Mouse (Mus musculus) adrenal gland, postnatal 10 days (tissue): ENCODE results near the gene Dnah11. TPM values are rescaled to one million over a fixed set of nuclear protein-coding genes. Genes with fewer than 3 reads are reported as not detected.

ENCODE experiments used
- DNase-seq: peaks from one replicate; pipeline ENCODE4 v3.0.0; 2021; ENCODE audit warnings: mixed read lengths
- long read RNA-seq, 2 experiments: library from polyadenylated mRNA; stranded (forward); transcript quantifications; one replicate each; pipeline ENCODE4 v2.0.0; 2021
- total RNA-seq, 2 experiments: library from RNA; stranded (reverse); gene quantifications; 2 replicates each; pipeline ENCODE4 v1.2.3; 2021

Dnah11 gene
- under 1 TPM; 0.12 to 0.15 TPM for total RNA-seq
- long read RNA-seq, experiment 1: 0 reads
- long read RNA-seq, experiment 2: 0 reads

GRCm38 (mm10) chr12:118198386-118199093 lies at the start of gene Dnah11:
Gene Dnah11 (minus strand): TSS chr12:118199043.
- DNase-seq: peak; percentile 88

DNA sequence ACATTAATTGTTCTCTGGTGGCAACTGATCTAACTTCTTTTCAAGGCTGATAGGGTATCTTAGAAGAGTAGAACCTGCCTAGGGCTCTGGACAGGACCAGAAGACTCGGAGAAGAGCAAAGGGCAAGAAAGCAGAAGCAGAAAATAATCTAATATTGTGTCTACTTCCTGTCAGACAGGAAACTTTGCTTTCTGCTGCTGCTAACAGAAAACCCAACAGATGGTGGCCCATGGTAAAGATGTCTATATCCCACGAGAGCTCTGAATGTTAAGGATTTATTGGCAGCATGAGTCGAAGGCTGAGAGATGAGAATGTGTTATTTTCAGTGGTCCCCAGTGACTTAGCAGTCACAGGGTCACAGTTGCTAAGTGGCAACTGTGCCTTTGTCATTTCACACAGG lies 22.3 kb upstream of the Dnah11 start:
- DNase-seq: no peak

DNA sequence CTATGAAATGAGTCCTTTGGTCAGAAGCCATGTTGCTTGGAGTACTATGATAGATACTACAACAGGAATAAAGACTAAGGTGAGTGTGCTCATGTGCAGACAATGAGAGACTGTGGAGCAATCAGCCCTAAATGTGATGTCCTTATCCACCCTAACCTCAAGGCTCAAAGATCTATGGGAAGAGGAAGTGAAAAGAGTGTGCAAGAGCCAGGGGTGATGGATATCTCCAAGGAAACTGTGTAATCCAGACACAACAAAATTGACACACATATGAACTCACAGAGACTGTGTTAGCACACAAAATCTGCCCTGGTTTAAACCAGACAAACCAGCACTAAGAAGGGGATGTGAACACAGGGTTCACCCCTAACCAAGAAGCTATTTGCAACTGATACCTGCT lies 21.2 kb upstream of the Dnah11 start:
- no peak for DNase-seq

- no peak for DNase-seq
Measured at GRCm38 (mm10) chr12:118212163-118212562, 13.3 kb upstream of the Dnah11 start.

DNA sequence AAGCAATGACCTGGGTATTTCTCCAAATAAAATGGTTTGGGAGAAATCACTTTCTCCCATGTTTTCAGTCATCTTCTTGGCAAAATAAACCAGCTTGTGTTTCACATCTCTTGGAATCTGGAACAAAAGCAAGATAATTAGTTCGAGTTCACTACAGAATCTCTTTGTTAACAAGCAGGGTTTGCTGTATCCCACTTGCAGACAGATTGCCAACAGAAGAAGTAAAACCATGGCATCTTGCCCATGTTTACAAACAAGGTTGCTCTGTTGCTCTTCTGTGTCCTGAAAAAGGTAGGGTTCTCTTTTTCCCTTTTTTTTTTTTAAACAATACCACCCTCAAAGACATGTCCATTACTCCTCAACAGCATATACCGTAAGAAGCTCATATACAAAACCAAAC lies 2.3 kb downstream of the Dnah11 start:
- no peak for DNase-seq

GRCm38 (mm10) chr12:118189535-118189934 lies 9.3 kb downstream of the Dnah11 start:
- no peak for DNase-seq

DNA sequence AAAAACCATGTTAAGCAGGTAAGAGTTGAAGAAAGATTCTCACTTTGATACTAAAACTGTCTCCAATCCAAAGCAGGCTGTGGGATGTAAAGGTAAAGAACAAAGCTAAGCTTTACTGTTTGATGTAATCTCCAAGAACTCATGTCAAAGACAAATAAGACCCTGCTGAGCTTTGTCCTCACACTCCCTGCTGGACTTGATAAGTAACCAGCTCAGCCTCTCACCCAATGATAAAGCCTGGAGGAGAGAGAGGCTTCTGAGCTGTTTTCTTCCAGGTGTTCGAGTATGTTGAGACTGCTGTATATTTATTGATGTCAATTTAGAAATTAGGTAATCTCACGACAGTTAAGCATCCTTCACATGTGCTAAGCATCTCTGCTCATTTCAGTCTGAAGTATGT lies 11.2 kb downstream of the Dnah11 start:
- no peak for DNase-seq

GRCm38 (mm10) chr12:118186881-118187489 lies 11.9 kb downstream of the Dnah11 start:
- no peak for DNase-seq

DNA sequence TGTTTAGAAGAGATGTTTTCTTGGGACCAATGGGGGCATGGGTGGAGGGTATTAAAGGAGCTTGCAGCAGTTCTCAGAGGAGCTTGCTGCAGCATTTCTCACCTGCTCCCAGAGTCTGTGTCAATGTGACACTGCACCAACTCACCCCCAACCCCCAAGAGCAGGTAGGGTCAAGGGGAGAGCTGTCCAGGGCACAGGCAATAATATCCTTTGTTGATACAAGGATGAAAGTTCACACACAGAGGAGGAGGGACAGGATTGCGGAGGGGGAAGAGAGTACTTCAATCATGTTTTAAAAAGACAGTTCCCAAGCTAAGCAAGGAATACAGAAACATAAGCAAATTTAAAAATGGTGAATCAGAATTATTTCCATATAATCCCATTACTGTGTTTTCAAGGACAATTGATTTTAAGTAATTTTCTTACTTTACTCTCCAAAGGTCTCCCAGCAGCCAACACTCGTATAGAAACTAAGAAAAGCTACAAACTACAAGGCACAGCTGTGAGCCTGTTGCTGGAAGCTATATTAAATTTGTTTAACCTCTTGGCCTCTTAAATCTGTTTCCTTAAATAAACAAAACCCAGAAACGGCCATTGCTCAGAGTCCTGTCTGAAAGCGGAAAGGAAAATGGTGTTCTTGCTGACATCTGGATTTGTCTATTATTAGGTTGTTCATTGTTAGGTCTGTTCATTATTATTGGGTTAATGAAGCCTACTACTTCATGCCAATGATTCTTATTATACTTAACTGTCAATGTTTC lies 12.5 kb downstream of the Dnah11 start:
- no peak for DNase-seq

- no peak for DNase-seq
Measured at GRCm38 (mm10) chr12:118184731-118185130, 14.1 kb downstream of the Dnah11 start.

GRCm38 (mm10) chr12:118177756-118178155 lies 21.1 kb downstream of the Dnah11 start:
- no peak for DNase-seq

GRCm38 (mm10) chr12:118164785-118165184 lies 34.1 kb downstream of the Dnah11 start:
- no peak for DNase-seq

DNA sequence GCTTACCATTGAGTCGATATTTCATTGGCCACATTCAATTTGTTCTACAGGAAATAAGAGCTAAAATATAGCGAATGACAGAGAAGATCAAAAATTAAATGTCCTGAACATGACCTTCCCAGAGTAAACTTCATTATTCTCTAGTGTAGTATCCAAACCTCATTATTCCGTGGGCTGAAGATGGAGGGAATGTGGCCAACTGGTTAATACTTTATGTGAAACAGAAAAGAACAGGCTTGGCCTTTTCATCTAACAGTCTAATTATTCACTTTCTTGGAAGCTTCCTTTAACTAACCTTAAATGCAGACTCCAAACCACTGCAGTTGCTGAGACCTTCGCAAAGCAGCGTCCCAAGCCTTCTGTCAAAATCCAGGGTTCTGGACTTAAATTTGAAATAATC lies 41.9 kb downstream of the Dnah11 start:
- no peak for DNase-seq

DNA sequence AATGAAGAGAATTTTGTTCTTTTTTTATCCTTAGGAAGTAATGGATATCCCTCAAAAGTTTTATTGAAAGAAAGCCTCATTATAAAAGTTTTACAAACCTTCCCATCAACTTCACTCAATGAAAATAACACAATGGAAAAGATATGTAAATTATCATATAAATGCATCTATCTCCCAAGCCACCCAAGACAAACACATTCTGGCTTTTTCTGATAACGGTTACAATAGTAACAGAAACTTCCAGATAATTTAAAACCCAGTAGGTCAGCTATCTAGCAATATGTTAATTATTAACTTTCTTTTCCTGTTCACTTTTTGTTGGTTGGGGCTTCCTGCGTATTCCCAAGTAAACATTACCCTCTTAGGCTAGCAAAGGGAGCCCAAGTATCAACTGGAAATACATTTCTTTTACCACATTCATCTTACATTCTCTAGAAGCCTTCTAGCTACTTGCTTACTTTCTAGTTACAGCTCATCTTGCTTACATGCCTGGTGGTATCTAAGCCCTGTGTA lies 51.3 kb downstream of the Dnah11 start:
- DNase-seq: no peak

- no peak for DNase-seq
Measured at GRCm38 (mm10) chr12:118128116-118128515, 70.7 kb downstream of the Dnah11 start.

- DNase-seq: no peak
Measured at GRCm38 (mm10) chr12:118119668-118120067, 79.2 kb downstream of the Dnah11 start.

- peak; percentile 4 for DNase-seq
Measured at GRCm38 (mm10) chr12:118112599-118112998, 86.2 kb downstream of the Dnah11 start.

DNA sequence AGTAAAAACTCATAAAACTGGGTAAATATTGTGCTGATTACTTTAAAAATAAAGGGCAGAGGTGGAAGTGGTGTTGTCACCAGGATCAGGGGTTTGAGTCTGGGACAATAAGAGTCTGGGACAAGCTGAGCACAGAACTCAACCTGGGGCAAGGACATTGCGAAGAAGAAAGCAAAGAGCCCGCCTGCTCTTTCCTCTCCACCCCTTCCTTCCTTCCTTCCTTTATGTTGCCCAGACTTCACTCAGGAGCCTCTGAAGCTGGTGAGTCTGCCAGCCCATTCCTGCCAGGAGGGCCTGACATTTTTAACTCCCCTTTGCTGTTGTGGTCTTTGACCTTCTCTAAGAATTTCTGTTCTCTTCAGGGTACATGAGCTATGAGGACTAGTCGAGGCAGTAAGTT lies 86.9 kb downstream of the Dnah11 start:
- DNase-seq: no peak

- DNase-seq: no peak
Measured at GRCm38 (mm10) chr12:118107719-118108118, 91.1 kb downstream of the Dnah11 start.

- DNase-seq: no peak
Measured at GRCm38 (mm10) chr12:118104520-118104919, 94.3 kb downstream of the Dnah11 start.

GRCm38 (mm10) chr12:118099694-118100093 lies 99.1 kb downstream of the Dnah11 start:
- no peak for DNase-seq

- no peak for DNase-seq
Measured at GRCm38 (mm10) chr12:118098257-118098656, 100.6 kb downstream of the Dnah11 start.

DNA sequence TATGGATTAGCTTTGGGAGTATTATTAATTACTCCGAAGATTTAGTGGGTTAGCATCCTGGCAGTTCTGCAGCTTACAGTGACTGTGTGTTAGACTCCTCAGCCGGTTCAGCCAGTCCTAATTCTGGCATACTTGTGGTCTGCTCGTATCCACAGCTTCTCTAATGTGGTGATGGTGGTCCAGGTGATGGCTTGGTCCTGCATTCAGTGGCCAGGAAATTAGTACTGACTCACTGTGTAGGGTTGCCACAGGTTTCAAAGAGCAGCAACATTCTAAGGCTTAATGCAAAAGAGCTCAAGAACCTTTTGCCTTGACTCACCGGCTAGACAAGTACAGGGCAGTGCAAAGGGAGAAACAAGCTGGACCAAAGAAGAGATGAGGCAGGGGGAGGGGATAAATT lies 103.9 kb downstream of the Dnah11 start:
- no peak for DNase-seq
